ENCODE assay signal across 11 mouse cellular contexts in genomic region chr19:5922963-5923362, GRCm38 (mm10). TPM values are rescaled to one million over a fixed set of nuclear protein-coding genes. Genes with fewer than 3 reads are reported as not detected.
DNase-seq lines count a peak whose midpoint lies in the region; ATAC-seq and TF ChIP-seq lines count a peak whose summit lies in the region.
"Had no signal": no experiment of that assay in that cellular context is flagged by ENCODE, and none has a peak within 500 bp of the region (broad histone marks: within the 10 kb centered on the region; RNA-seq: fewer than 3 reads in every experiment).

No protein-coding gene starts in this region.

- H3K4me2 ChIP-seq in hindbrain, embryonic 13.5 days, result peak overlapping the region; percentile 38
- no peak overlapping the region for H3K4me2 ChIP-seq in hindbrain, embryonic 12.5 days (replicated peaks)
- H3K4me2 ChIP-seq in lung, postnatal 0 days (replicated peaks; ENCODE audit: low read depth, low read length), result peak overlapping the region; percentile 93
- H3K4me2 ChIP-seq in liver, embryonic 11.5 days, result peak overlapping the region; percentile 96
- H3K4me2 ChIP-seq in stomach, embryonic 15.5 days, result peak overlapping the region; percentile 43

- no peak overlapping the region for H3K27ac ChIP-seq in hindbrain, embryonic 13.5 days
- no peak overlapping the region for H3K27ac ChIP-seq in hindbrain, embryonic 12.5 days
- H3K27ac ChIP-seq in lung, postnatal 0 days (ENCODE audit: low read length), result peak overlapping the region; percentile 71
- H3K27ac ChIP-seq in liver, embryonic 11.5 days (ENCODE audit: low read depth, low read length), result no peak overlapping the region
- peak overlapping the region; percentile 40; the same call in 1 of the 2 replicates for H3K27ac ChIP-seq in stomach, embryonic 15.5 days
- H3K27ac ChIP-seq: forebrain, embryonic 13.5 days; neural tube, embryonic 12.5 days had no signal

- peaks cover 41% of the 10 kb centered on the region for H3K4me1 ChIP-seq in hindbrain, embryonic 13.5 days (replicated peaks)
- peaks cover 19% of the 10 kb centered on the region for H3K4me1 ChIP-seq in hindbrain, embryonic 12.5 days
- H3K4me1 ChIP-seq in lung, postnatal 0 days (ENCODE audit: insufficient read depth, low read depth, low read length), result peaks cover 20% of the 10 kb centered on the region; the same call in 1 of the 2 replicates
- H3K4me1 ChIP-seq in lung, adult 2 months (ENCODE audit: control insufficient read depth, insufficient read depth, low read length), result peaks cover 8% of the 10 kb centered on the region
- peaks cover 32% of the 10 kb centered on the region for H3K4me1 ChIP-seq in liver, embryonic 11.5 days (replicated peaks; ENCODE audit: control insufficient read depth, insufficient read depth, low read length)
- peaks cover 26% of the 10 kb centered on the region for H3K4me1 ChIP-seq in stomach, embryonic 15.5 days

- no peak for ATAC-seq in hindbrain, embryonic 13.5 days (ENCODE audit: low FRiP score)
- ATAC-seq in hindbrain, embryonic 12.5 days (ENCODE audit: low FRiP score), result no peak
- ATAC-seq in lung, postnatal 0 days, result no peak
- no peak for ATAC-seq in liver, embryonic 11.5 days (replicated peaks; ENCODE audit: low FRiP score)
- ATAC-seq in stomach, embryonic 15.5 days (ENCODE audit: insufficient read depth, low FRiP score, low read depth), result no peak
- ATAC-seq: forebrain, embryonic 13.5 days had no signal

- peaks cover 10% of the 10 kb centered on the region; the same call in 1 of the 2 replicates for H3K27me3 ChIP-seq in hindbrain, embryonic 13.5 days
- peaks cover 13% of the 10 kb centered on the region for H3K27me3 ChIP-seq in hindbrain, embryonic 12.5 days
- H3K27me3 ChIP-seq in lung, postnatal 0 days (replicated peaks; ENCODE audit: insufficient read depth, low read length), result no peaks in the 10 kb centered on the region
- no peaks in the 10 kb centered on the region; the same call in 1 of the 2 replicates for H3K27me3 ChIP-seq in liver, embryonic 11.5 days (replicated peaks; ENCODE audit: control insufficient read depth, insufficient read depth, low read length)
- H3K27me3 ChIP-seq in stomach, embryonic 15.5 days (replicated peaks), result no peaks in the 10 kb centered on the region

- DNase-seq in lung, postnatal 0 days (ENCODE audit: low spot score), result no peak
- DNase-seq in lung, adult 2 months, result no peak
- DNase-seq in liver, embryonic 11.5 days (ENCODE audit: low spot score), result no peak
- no peak for DNase-seq in ovary, adult 18-20 months (ENCODE audit: low spot score)
- DNase-seq: adrenal gland, postnatal 36 days; cerebellum, adult 18-20 months had no signal

- no peak for TF ChIP-seq EP300 in lung, postnatal 0 days (IDR thresholded peaks at IDR 0.05)

- 97% methylated on average over 3 of the region's 3 CpGs for WGBS in hindbrain, embryonic 13.5 days
- WGBS in hindbrain, embryonic 12.5 days, result 91% methylated on average over 3 of the region's 3 CpGs
- WGBS in lung, postnatal 0 days, result 93% methylated on average over 3 of the region's 3 CpGs
- WGBS in lung, adult 2 months, result 79% methylated on average over 3 of the region's 3 CpGs
- 87% methylated on average over 3 of the region's 3 CpGs for WGBS in liver, embryonic 11.5 days
- WGBS in stomach, embryonic 15.5 days, result 93% methylated on average over 3 of the region's 3 CpGs

- H3K9me3 ChIP-seq in hindbrain, embryonic 13.5 days, result no peaks in the 10 kb centered on the region
- no peaks in the 10 kb centered on the region for H3K9me3 ChIP-seq in hindbrain, embryonic 12.5 days (replicated peaks)
- H3K9me3 ChIP-seq in lung, postnatal 0 days (ENCODE audit: low read length), result no peaks in the 10 kb centered on the region
- no peaks in the 10 kb centered on the region for H3K9me3 ChIP-seq in liver, embryonic 11.5 days (ENCODE audit: control insufficient read depth, low read length)
- no peaks in the 10 kb centered on the region for H3K9me3 ChIP-seq in stomach, embryonic 15.5 days
- H3K9me3 ChIP-seq: forebrain, embryonic 13.5 days; neural tube, embryonic 12.5 days had no signal

- peaks cover 9% of the 10 kb centered on the region for H3K36me3 ChIP-seq in hindbrain, embryonic 13.5 days
- 0 out of 2 replicates have a peak, but pooled peaks cover 2% of the 10 kb centered on the region for H3K36me3 ChIP-seq in hindbrain, embryonic 12.5 days
- peaks cover 1% of the 10 kb centered on the region for H3K36me3 ChIP-seq in lung, postnatal 0 days (ENCODE audit: insufficient read depth, low read length)
- H3K36me3 ChIP-seq in liver, embryonic 11.5 days (ENCODE audit: control insufficient read depth, insufficient read depth, low read length), result peaks cover 3% of the 10 kb centered on the region; the same call in 1 of the 2 replicates
- H3K36me3 ChIP-seq in stomach, embryonic 15.5 days, result 0 out of 2 replicates have a peak, but pooled peaks cover 4% of the 10 kb centered on the region

- no peak for TF ChIP-seq CTCF in lung, postnatal 0 days (IDR thresholded peaks at IDR 0.05)
- TF ChIP-seq CTCF in lung, adult 2 months (IDR thresholded peaks at IDR 0.05; ENCODE audit: insufficient read depth, low read length), result no peak

- no peak overlapping the region for H3K4me3 ChIP-seq in hindbrain, embryonic 13.5 days
- H3K4me3 ChIP-seq in hindbrain, embryonic 12.5 days, result no peak overlapping the region
- peak overlapping the region; percentile 71; the same call in 1 of the 2 replicates for H3K4me3 ChIP-seq in lung, postnatal 0 days (ENCODE audit: low read depth, low read length)
- H3K4me3 ChIP-seq in lung, adult 2 months (replicated peaks; ENCODE audit: extremely low read depth, low read depth, low read length), result no peak overlapping the region
- no peak overlapping the region for H3K4me3 ChIP-seq in liver, embryonic 11.5 days (ENCODE audit: low read depth, low read length)
- peak overlapping the region; percentile 12 for H3K4me3 ChIP-seq in stomach, embryonic 15.5 days (replicated peaks)
- H3K4me3 ChIP-seq: neural tube, embryonic 12.5 days had no signal

- no peak for TF ChIP-seq POLR2A in lung, adult 2 months (IDR thresholded peaks at IDR 0.05; ENCODE audit: borderline replicate concordance, extremely low read depth, low read depth, low read length)

- peak overlapping the region; percentile 49; the same call in 1 of the 2 replicates for H3K9ac ChIP-seq in hindbrain, embryonic 13.5 days
- no peak overlapping the region for H3K9ac ChIP-seq in hindbrain, embryonic 12.5 days
- no peak overlapping the region for H3K9ac ChIP-seq in lung, postnatal 0 days (replicated peaks; ENCODE audit: low read depth)
- H3K9ac ChIP-seq in liver, embryonic 11.5 days (ENCODE audit: low read depth, low read length), result 0 out of 2 replicates have a peak overlapping the region, but pooled peaks have one; percentile 2
- H3K9ac ChIP-seq in stomach, embryonic 15.5 days, result no peak overlapping the region
- H3K9ac ChIP-seq: neural tube, embryonic 12.5 days had no signal

RNA-seq across cellular contexts. Expression of gene Cdc42ep2, which starts 1.7 kb away (rescaled TPM):
- polyA plus RNA-seq in hindbrain, embryonic 13.5 days (2015; fragmentation: Nextera tagmentation; extraction: Ambion mirVana), result 11.5 and 12.4 TPM in 2 replicates
- 5.1 and 6.1 TPM in 2 replicates for polyA plus RNA-seq in hindbrain, embryonic 12.5 days (2016; fragmentation: Nextera tagmentation; extraction: Ambion mirVana)
- 21.3 and 23.2 TPM in 2 replicates for polyA plus RNA-seq in lung, postnatal 0 days (2015; fragmentation: Nextera tagmentation; extraction: Ambion mirVana)
- 22.2 and 24.1 TPM in 2 replicates for polyA plus RNA-seq in lung, adult 2 months (2012; rRNA removed)
- 5.1 TPM in 2 replicates for polyA plus RNA-seq in liver, embryonic 11.5 days (2014; fragmentation: Nextera tagmentation; extraction: Ambion mirVana)
- polyA plus RNA-seq in stomach, embryonic 15.5 days (2015; fragmentation: Nextera tagmentation; extraction: Ambion mirVana), result 9.6 and 11.0 TPM in 2 replicates

RNA-seq across cellular contexts. Expression of gene Dpf2, which starts 10.2 kb away (rescaled TPM):
- 128 and 137 TPM in 2 replicates for polyA plus RNA-seq in hindbrain, embryonic 13.5 days (2015; fragmentation: Nextera tagmentation; extraction: Ambion mirVana)
- polyA plus RNA-seq in hindbrain, embryonic 12.5 days (2016; fragmentation: Nextera tagmentation; extraction: Ambion mirVana), result 161 and 177 TPM in 2 replicates
- polyA plus RNA-seq in lung, postnatal 0 days (2015; fragmentation: Nextera tagmentation; extraction: Ambion mirVana), result 77.7 and 78.0 TPM in 2 replicates
- 87.1 and 103 TPM in 2 replicates for polyA plus RNA-seq in lung, adult 2 months (2012; rRNA removed)
- 119 and 127 TPM in 2 replicates for polyA plus RNA-seq in liver, embryonic 11.5 days (2014; fragmentation: Nextera tagmentation; extraction: Ambion mirVana)
- polyA plus RNA-seq in stomach, embryonic 15.5 days (2015; fragmentation: Nextera tagmentation; extraction: Ambion mirVana), result 98.7 and 118 TPM in 2 replicates

RNA-seq across cellular contexts. Expression of gene Tigd3, which starts 29.0 kb away (rescaled TPM):
- 15.2 and 15.9 TPM in 2 replicates for polyA plus RNA-seq in hindbrain, embryonic 13.5 days (2015; fragmentation: Nextera tagmentation; extraction: Ambion mirVana)
- polyA plus RNA-seq in hindbrain, embryonic 12.5 days (2016; fragmentation: Nextera tagmentation; extraction: Ambion mirVana), result 11.0 and 11.3 TPM in 2 replicates
- polyA plus RNA-seq in lung, postnatal 0 days (2015; fragmentation: Nextera tagmentation; extraction: Ambion mirVana), result 1.3 and 1.5 TPM in 2 replicates
- 1.1 and 1.2 TPM in 2 replicates for polyA plus RNA-seq in lung, adult 2 months (2012; rRNA removed)
- polyA plus RNA-seq in liver, embryonic 11.5 days (2014; fragmentation: Nextera tagmentation; extraction: Ambion mirVana), result 3.9 and 4.2 TPM in 2 replicates
- 2.3 and 2.4 TPM in 2 replicates for polyA plus RNA-seq in stomach, embryonic 15.5 days (2015; fragmentation: Nextera tagmentation; extraction: Ambion mirVana)

RNA-seq across cellular contexts. Expression of gene Pola2, which starts 41.0 kb away (rescaled TPM):
- polyA plus RNA-seq in hindbrain, embryonic 13.5 days (2015; fragmentation: Nextera tagmentation; extraction: Ambion mirVana), result 22.6 and 24.2 TPM in 2 replicates
- 47.4 and 49.2 TPM in 2 replicates for polyA plus RNA-seq in hindbrain, embryonic 12.5 days (2016; fragmentation: Nextera tagmentation; extraction: Ambion mirVana)
- polyA plus RNA-seq in lung, postnatal 0 days (2015; fragmentation: Nextera tagmentation; extraction: Ambion mirVana), result 16.6 and 20.7 TPM in 2 replicates
- 30.5 and 32.7 TPM in 2 replicates for polyA plus RNA-seq in lung, adult 2 months (2012; rRNA removed)
- 129 and 131 TPM in 2 replicates for polyA plus RNA-seq in liver, embryonic 11.5 days (2014; fragmentation: Nextera tagmentation; extraction: Ambion mirVana)
- 60.9 and 64.2 TPM in 2 replicates for polyA plus RNA-seq in stomach, embryonic 15.5 days (2015; fragmentation: Nextera tagmentation; extraction: Ambion mirVana)

RNA-seq across cellular contexts. Expression of gene Slc25a45, which starts 45.4 kb away (rescaled TPM):
- polyA plus RNA-seq in hindbrain, embryonic 13.5 days (2015; fragmentation: Nextera tagmentation; extraction: Ambion mirVana), result 2.6 and 2.8 TPM in 2 replicates
- 2.0 and 2.2 TPM in 2 replicates for polyA plus RNA-seq in hindbrain, embryonic 12.5 days (2016; fragmentation: Nextera tagmentation; extraction: Ambion mirVana)
- 8.4 and 10.2 TPM in 2 replicates for polyA plus RNA-seq in lung, postnatal 0 days (2015; fragmentation: Nextera tagmentation; extraction: Ambion mirVana)
- 24.5 and 26.0 TPM in 2 replicates for polyA plus RNA-seq in lung, adult 2 months (2012; rRNA removed)
- polyA plus RNA-seq in liver, embryonic 11.5 days (2014; fragmentation: Nextera tagmentation; extraction: Ambion mirVana), result 7.5 and 8.2 TPM in 2 replicates
- polyA plus RNA-seq in stomach, embryonic 15.5 days (2015; fragmentation: Nextera tagmentation; extraction: Ambion mirVana), result 5.5 TPM in 2 replicates

Comparison
In these comparisons a context has a peak if more than half of its experiments do, and no peak if none do; other contexts are left out.
1. H3K4me3 ChIP-seq: peak in lung, postnatal 0 days (single experiment) and stomach, embryonic 15.5 days (single experiment); none in hindbrain, embryonic 13.5 days (single experiment), hindbrain, embryonic 12.5 days (single experiment), lung, adult 2 months (single experiment) and liver, embryonic 11.5 days (single experiment).
2. H3K9ac ChIP-seq: peak in hindbrain, embryonic 13.5 days (single experiment) and liver, embryonic 11.5 days (single experiment); none in hindbrain, embryonic 12.5 days (single experiment), lung, postnatal 0 days (single experiment) and stomach, embryonic 15.5 days (single experiment).
3. H3K27ac ChIP-seq: peak in lung, postnatal 0 days (single experiment) and stomach, embryonic 15.5 days (single experiment); none in hindbrain, embryonic 13.5 days (single experiment), hindbrain, embryonic 12.5 days (single experiment) and liver, embryonic 11.5 days (single experiment).